Mouse (Mus musculus): ENCODE measurements around the gene Olfr640. TPM values are rescaled to one million over a fixed set of nuclear protein-coding genes. Genes with fewer than 3 reads are reported as not detected.

Gene Olfr640
- not detected in 2 replicates for total RNA-seq (2021)
- long read RNA-seq, experiment 1, result 0 reads
- long read RNA-seq, experiment 2, result 0 reads

DNA sequence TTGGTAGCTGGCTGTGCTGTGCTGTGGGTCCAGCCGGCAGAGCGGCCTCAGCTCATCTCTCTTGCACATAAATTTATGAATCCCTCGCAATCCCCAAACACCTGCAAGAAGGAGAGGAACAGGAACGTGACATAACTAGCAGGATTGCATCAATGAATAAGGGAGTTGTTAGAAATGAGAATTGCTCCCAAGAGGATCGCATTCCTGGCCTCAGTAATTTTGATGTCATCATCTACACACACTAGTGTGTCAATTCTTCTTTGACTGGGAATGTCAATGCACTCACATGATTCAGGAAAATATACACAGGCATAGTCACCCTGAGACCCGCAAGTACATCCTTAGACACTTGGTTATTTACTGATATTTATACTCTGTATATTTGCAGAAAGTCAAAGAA lies at the start of gene Olfr640:
TSS of gene Olfr640 (minus strand) at position 101 of the 400 bp plus-strand sequence.
- DNase-seq, result no peak

DNA sequence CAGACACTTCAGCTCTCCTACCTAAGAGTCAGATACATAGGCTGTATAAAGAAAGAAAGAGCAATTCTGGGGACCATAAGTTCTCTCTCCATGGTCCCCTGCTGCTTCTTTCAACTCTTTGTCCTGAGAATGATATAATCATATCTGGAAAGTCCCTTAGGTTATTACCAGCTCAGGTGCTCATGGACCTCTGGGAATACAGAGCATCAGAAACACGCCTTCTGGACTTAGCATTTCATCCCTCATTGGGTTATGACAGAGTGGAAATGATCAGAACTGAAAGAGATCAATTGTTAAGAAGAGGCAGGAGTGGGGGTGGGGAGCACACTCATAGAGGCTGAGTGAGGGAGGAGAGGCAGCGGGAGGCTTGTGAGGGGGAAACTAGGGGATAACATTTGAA lies 46.4 kb upstream of the Olfr640 start, which contains the start of gene Olfr644:
TSS of gene Olfr644 (minus strand) at position 101 of the 400 bp plus-strand sequence.
- DNase-seq, result no peak

DNA sequence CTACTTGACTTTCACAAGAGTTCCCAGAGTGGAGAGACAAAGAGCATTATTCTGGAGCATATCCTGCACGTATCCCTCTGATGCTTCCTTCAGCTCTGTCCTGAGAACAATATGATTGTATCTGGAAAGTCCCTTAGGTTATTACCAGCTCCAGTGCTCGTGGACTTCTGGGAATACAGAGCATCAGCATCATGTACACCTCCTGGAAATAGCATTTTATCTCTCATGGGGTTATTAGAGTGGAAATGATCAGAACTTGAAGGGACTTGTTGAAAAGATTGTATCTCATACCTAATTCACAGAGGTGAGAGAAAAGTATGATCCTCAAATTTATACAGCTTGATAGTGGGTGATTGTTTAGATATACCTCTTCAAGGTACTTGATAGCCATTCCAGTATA lies 36.0 kb upstream of the Olfr640 start, which contains the start of gene 4930516K23Rik:
TSS of gene 4930516K23Rik (minus strand) at position 101 of the 400 bp plus-strand sequence.
- DNase-seq, result no peak

DNA sequence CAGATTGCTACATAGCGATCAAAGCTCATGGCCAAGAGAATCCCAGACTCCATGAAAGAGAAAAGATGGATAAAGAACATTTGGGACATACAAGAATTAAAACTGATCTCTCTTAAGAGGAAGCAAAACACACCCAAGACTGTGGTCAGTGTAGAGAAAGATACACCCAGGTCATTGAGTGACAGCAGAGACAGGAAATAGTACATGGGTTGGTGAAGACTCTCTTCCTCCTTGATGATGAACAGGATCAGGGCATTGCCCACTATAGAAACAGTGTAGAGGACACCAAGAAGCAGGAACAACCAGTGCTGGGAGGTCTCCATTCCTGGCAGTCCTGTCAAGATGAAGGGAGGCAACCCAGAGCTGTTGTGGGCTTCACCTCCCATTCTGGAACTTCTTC lies 33.8 kb upstream of the Olfr640 start:
- no peak for DNase-seq

DNA sequence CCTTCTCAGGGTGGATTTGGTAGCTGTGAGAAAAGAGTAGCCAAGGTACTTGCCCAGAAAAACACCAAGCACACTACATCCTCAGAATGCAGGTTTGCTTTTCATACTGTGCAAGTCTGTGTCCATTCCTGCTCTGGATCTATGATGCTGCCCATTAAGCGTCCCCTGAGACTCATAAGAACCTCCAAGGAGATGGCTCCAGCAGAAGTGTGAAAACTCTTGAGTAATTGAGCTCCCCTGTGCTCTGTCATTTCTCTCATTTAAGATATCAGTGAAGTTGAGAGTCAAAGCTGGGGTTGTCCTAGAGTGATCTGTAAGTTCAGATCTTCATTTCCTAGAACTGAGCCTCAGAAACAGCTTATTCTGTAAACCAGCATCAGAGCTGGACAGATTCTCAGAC lies 27.2 kb upstream of the Olfr640 start, which contains the start of gene Olfr642:
TSS of gene Olfr642 (minus strand) at position 101 of the 400 bp plus-strand sequence.
- no peak for DNase-seq

DNA sequence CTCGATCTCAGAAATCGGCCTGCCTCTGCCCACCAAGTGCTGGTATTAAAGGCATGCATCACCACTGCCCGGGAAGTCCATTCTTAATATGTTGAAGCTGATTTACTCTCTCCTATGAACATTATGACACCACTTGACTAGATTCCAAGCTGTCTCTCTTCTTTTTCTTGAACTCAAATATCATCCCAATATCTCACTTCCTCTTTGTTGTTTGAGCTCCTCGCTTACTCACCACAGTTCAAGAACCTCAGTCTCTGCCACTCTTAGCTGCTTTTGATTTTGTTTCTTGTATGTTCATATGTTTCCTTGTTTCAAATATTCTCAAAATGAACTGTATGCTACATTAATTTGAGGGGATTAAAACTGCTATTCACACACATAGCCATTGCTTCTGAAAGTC lies 25.4 kb upstream of the Olfr640 start:
- DNase-seq, result no peak

DNA sequence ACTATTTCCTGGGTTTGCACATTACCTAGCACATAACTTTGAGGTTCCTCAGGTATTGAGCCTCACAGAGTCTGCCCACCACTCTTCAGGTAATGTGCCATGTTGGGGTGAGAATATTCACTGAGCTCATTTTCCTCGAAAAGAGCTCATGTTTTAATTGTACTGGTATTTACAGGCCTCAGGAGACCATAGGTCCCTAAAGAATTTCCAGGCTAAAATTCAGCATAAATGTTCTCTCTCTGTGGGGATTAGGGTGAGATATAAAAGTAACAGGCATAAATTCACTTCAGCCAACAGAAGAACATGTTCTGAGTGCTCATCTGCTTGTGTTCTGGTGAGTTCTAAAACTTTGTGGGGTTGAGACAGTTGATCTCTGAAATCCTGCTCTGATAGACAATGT lies 9.8 kb upstream of the Olfr640 start, which contains the start of gene Olfr641:
TSS of gene Olfr641 (plus strand) at position 301 of the 400 bp plus-strand sequence.
- no peak for DNase-seq

DNA sequence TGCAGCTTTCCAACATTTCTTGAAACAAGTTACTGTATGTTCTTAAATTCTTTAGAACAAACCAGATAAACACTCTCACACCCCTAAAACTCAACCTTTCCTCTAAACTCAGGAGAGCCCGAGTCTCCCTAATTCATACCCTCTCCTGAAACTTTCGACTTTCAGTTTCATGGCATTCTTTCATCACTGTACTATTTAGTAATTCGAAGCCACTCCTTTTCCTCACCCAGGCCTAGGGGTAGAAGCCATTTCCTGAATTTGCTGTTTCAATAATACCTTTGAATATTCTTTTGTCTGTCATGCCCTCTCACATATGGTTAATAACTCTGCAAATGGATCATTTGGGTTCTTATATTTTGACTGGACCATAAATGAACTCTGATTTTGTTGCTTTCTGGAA lies 1.6 kb upstream of the Olfr640 start:
- no peak for DNase-seq

DNA sequence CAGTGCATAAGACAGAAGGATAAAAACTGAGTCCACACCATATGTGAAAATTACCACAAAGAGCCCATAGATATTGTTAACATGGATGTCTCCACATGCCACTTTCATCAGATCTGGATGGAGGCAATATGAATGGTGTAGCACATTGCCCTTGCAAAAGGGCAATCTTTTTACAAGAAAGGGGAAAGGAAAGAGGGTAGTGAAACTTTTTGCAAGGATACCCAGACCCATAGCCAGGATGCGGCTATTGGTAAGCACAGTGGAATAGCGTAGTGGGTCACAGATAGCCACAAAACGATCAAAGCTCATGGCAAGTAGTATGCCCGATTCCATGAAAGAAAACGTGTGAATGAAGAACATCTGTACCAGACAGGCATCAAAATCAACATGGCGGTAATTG lies 3.7 kb downstream of the Olfr640 start:
- no peak for DNase-seq

DNA sequence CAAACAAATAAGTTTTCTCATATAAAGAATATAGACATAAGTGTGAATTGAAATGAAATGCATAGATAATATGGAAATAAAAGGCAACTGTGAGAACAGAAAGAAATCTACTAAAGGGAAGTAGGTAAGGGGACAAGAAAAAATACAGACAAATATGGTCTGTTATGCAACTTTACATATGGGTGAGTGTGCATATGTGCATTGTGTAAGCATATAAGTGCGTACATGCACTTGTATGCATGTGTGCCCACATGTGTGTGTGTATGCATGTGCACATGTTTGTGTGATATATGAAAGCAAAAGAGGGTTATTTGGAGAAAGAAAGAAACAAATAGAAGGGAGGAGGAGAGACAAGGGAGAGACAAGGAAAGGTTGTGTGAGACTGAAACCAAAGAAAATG lies 6.4 kb downstream of the Olfr640 start:
- DNase-seq, result no peak

DNA sequence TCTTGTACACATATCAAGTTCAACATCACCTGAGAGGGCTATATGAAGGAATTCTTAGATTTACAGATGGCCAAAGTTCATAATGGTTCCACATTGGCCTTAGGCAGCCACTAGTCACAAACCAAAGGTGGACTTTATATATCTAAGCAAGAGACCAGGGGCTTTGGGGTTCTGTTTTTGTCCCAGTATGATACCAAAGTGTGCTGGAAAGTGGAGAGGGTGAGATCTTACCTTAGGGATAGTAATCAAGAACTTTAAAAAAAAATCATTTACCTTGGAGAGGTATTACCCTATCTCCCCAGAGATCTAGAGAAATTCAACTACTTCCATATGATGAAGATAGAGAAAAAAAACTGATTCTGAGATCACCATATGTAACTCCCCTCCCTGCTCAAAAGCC lies 8.2 kb downstream of the Olfr640 start, which contains the start of gene Olfr639:
TSS of gene Olfr639 (minus strand) at position 101 of the 400 bp plus-strand sequence.
- no peak for DNase-seq

DNA sequence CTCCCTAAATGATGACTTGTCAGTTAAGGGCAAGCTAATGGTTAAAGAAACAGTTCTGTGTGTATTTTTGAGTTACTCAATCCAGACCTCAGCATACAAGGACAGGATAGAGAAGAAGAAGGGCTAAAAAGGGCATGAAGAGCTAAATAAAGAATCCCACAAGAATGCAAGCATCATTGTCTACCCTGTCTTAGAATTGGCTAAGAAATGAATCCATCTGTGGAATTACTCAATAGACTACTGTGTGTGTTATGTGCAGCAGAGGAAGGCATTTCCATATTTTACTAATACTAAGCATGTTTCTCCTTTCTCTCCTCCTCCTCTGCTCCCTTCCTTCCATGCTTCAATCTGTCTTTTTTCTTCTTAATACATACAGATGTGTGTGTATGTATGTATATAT lies 26.2 kb downstream of the Olfr640 start:
- no peak for DNase-seq

DNA sequence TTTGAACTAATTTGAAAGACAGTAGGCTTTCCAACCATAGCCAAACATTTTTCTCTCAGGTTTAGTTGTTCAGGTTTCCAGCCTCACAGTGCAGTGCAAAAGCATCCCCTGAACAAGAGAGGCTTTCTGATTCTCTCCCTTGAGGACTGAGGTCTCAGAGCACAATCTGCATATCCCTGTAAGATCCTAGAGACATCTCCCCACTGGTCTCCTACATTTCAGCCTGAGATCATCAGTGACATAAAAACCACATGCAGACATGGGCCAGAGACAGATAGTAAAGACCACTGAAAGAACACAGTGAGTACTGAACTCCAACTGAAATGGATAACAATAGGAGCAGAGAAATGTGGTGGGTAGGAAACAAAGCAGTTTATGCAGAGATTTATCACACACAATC lies 26.9 kb downstream of the Olfr640 start, which contains the start of gene Olfr638:
TSS of gene Olfr638 (plus strand) at position 301 of the 400 bp plus-strand sequence.
- DNase-seq, result no peak

DNA sequence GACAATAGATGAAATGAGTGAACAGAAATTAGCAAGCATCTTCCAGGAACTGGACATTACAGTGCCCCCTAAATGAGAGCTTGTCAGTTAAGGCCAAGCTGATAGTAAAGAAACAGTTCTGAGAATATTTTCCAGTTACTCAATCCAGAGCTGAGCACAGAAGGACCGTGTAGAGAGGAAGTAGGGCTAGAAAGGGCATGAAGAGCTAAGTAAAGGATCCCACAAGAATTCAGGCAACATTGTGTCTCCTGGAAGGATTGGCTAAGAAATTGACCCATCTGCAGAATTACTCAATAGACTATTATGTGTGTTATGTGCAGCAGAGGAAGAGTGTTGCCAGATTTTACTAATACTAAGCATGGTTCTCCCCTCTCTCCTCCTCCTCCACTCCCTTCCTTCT lies 53.6 kb downstream of the Olfr640 start:
- no peak for DNase-seq

DNA sequence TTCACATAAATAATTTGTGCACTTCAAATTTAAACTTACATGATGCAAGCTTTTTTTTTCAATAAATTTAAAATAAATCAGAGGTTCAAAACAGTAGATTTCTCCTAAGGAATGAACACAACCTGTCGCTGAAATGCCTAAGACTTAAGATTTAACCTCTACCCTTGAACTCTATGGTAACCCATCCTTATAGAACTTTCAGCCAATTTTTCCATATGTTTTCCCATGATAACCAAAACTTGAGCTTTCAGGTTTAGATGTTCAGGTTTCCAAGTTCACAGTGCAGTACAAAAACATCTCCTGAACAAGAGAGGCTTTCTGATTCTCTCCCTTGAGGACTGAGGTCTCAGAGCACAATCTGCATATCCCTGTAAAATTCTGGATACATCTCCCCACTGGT lies 54.5 kb downstream of the Olfr640 start, which contains the start of gene Olfr635:
TSS of gene Olfr635 (plus strand) at position 301 of the 400 bp plus-strand sequence.
- no peak for DNase-seq

Other genes with a start within 250 kb of the Olfr640 start
- not detected in 2 replicates for gene Olfr68, start 245.9 kb downstream of the Olfr640 start, total RNA-seq (2021)
- not detected in 2 replicates for gene Olfr67, start 233.8 kb downstream of the Olfr640 start, total RNA-seq (2021)
- gene Hbb-bt, start 211.6 kb downstream of the Olfr640 start, total RNA-seq (2021), result 1,182 and 1,430 TPM in 2 replicates
- 8,688 and 11,965 TPM in 2 replicates for gene Hbb-bs, start 197.5 kb downstream of the Olfr640 start, total RNA-seq (2021)
- not detected in 2 replicates for gene Hbb-bh2, start 185.1 kb downstream of the Olfr640 start, total RNA-seq (2021)
- gene Hbb-bh1, start 182.4 kb downstream of the Olfr640 start, total RNA-seq (2021), result not detected in 2 replicates
- gene Hbb-y, start 172.4 kb downstream of the Olfr640 start, total RNA-seq (2021), result not detected in 2 replicates
- gene Olfr66, start 139.3 kb downstream of the Olfr640 start, total RNA-seq (2021), result not detected in 2 replicates
- gene Olfr64, start 131.1 kb downstream of the Olfr640 start, total RNA-seq (2021), result not detected in 2 replicates
- not detected in 2 replicates for gene Olfr65, start 122.1 kb downstream of the Olfr640 start, total RNA-seq (2021)
- gene Olfr631, start 96.7 kb downstream of the Olfr640 start, total RNA-seq (2021), result not detected in 2 replicates
- gene Olfr632, start 91.2 kb downstream of the Olfr640 start, total RNA-seq (2021), result not detected in 2 replicates
- gene Olfr633, start 81.1 kb downstream of the Olfr640 start, total RNA-seq (2021), result not detected in 2 replicates
- gene Olfr635, start 54.4 kb downstream of the Olfr640 start, total RNA-seq (2021), result not detected in 2 replicates
- not detected in 2 replicates for gene Olfr638, start 26.8 kb downstream of the Olfr640 start, total RNA-seq (2021)
- not detected in 2 replicates for gene Olfr639, start 8.3 kb downstream of the Olfr640 start, total RNA-seq (2021)
- not detected in 2 replicates for gene Olfr641, start 9.9 kb upstream of the Olfr640 start, total RNA-seq (2021)
- gene Olfr642, start 27.1 kb upstream of the Olfr640 start, total RNA-seq (2021), result not detected in 2 replicates
- not detected in 2 replicates for gene 4930516K23Rik, start 35.9 kb upstream of the Olfr640 start, total RNA-seq (2021)
- gene Olfr644, start 46.3 kb upstream of the Olfr640 start, total RNA-seq (2021), result not detected in 2 replicates
- not detected in 2 replicates for gene Olfr645, start 59.9 kb upstream of the Olfr640 start, total RNA-seq (2021)
- not detected in 2 replicates for gene Olfr646, start 79.3 kb upstream of the Olfr640 start, total RNA-seq (2021)
- not detected in 2 replicates for gene Ubqln5, start 104.3 kb upstream of the Olfr640 start, total RNA-seq (2021)
- not detected in 2 replicates for gene Olfr643, start 111.8 kb upstream of the Olfr640 start, total RNA-seq (2021)
- gene Ubqln3, start 117.7 kb upstream of the Olfr640 start, total RNA-seq (2021), result not detected in 2 replicates
- not detected in 2 replicates for gene Ubqlnl, start 125.0 kb upstream of the Olfr640 start, total RNA-seq (2021)
- not detected in 2 replicates for gene Olfm5, start 139.3 kb upstream of the Olfr640 start, total RNA-seq (2021)
- gene Olfr648, start 157.8 kb upstream of the Olfr640 start, total RNA-seq (2021), result not detected in 2 replicates
- gene Olfr649, start 170.4 kb upstream of the Olfr640 start, total RNA-seq (2021), result not detected in 2 replicates
- gene Trim6, start 193.2 kb upstream of the Olfr640 start, total RNA-seq (2021), result 0.30 and 0.74 TPM in 2 replicates
- gene Trim34a, start 218.9 kb upstream of the Olfr640 start, total RNA-seq (2021), result 5.9 and 7.7 TPM in 2 replicates

All from adrenal gland, postnatal 14 days (tissue).